Mouse (Mus musculus) thymus, postnatal 25 days (tissue): Measurements from ENCODE around the gene Fam131c.

Source experiments
- DNase-seq: peaks from one replicate; pipeline ENCODE4 v3.0.0; 2022

The Fam131c gene

GRCm38 (mm10) chr4:141367997-141368791, at the start of gene Fam131c:
Fam131c (plus strand) TSS chr4:141368220.
- peak; percentile 8 for DNase-seq

GRCm38 (mm10) chr4:141322526-141322925, 45.5 kb upstream of the Fam131c start:
- no peak for DNase-seq

DNA sequence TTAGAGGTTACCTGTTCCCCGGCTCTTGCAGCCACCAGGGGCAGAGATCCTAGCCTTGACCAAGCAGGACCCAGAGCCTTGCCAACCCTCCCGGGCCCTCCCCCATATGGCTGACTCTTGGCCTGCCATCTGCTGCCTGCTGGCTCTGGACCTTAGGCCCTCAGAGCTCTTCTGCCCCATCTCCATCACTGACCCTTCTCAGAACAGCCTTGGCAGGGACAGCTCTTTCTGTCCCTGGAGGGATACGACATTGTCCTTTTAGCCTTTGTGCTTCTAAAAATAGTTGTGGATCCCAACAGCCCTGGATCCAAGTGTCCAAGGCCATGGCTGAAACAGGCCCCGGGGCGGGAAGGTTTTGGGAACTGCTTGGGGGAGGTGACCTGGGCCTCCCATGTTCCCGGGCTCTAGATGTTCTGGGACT, 43.2 kb upstream of the Fam131c start:
- no peak for DNase-seq

DNA sequence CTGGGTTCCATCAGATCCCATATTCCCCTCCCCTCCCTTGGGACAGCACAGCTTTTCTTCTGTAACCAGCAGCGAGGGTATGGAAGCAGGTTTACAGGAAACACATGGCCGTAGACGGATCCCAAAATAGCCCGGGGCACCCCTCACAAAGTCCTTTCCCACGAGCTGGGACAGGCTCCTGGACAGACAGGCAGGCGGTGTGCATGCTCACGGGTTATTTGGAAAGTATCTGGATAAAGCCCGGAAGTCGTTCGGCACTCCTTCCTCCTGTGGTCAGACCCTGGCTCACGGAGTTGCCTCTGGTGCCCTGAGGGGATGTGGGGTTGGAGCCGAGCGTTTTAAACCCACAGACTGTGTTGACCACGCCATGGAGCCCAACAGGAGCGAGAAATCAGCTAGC, 42.4 kb upstream of the Fam131c start:
- DNase-seq, result no peak

DNA sequence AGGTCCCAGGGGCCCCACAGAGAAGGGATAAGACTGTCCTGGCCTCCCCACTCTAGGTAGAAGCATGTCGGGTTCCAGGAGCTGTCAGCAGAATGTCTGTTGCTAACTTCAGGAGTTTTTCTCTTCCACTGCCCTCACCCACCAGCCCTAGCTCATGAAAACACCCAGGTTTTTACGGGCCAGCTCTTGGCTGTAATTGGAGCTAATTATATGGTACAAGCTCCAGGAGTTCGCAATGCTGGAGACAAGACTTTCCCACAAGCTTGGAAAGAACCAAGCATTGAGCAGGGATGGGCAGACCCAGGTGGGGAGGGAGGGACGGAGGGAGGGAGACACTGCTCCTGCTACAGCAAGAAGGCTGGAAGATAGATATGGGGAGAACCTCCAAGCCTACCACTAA, 40.9 kb upstream of the Fam131c start:
- DNase-seq, result no peak

GRCm38 (mm10) chr4:141328742-141329141, 39.3 kb upstream of the Fam131c start:
- no peak for DNase-seq

GRCm38 (mm10) chr4:141329968-141330367, 38.1 kb upstream of the Fam131c start:
- DNase-seq, result no peak

DNA sequence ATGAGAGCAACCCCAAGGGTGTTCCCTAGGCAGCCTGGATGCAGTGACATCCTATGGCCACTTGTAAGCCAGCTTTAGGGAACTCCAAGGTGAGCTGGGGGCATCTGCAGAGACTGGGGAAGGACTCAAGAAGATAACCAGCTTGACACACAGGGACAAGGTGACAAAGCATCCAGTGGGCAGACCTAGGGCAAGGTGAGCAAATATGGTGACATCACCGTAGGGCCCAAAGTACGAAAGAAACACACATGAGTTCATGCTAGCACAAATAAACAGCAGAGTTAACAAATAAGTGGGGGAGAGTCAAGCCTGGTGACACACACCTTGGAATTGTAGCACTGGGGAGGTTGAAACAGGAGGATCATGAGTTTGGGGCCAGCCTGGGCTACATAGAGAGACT, 36.6 kb upstream of the Fam131c start:
- DNase-seq, result no peak

GRCm38 (mm10) chr4:141332258-141332657, 35.8 kb upstream of the Fam131c start:
- DNase-seq, result no peak

- DNase-seq, result no peak
Measured at GRCm38 (mm10) chr4:141334695-141335094, 33.3 kb upstream of the Fam131c start.

GRCm38 (mm10) chr4:141335263-141335796, 32.7 kb upstream of the Fam131c start:
- no peak for DNase-seq

- DNase-seq, result no peak
Measured at GRCm38 (mm10) chr4:141336196-141336595, 31.8 kb upstream of the Fam131c start.

- no peak for DNase-seq
Measured at GRCm38 (mm10) chr4:141337986-141338385, 30.0 kb upstream of the Fam131c start.

DNA sequence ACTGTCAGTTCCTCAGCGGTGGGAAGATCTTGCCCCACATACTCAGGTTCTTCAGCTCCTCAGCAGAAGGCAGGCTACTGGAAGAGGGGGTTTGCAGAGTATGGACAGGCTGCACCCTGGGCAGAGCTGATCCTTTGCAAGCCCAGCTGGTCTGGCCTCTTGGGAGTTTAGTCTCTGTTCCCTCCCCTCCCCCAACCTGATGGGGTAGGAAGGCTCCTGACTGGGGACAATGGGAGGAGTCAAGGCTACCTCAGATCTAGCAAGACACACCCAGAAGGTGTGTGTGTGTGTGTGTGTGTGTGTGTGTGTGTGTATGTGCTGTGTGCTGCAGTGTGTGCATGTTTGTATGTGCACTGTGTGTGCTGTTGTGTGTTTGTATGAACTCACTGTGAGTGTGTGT, 29.2 kb upstream of the Fam131c start:
- DNase-seq, result no peak

DNA sequence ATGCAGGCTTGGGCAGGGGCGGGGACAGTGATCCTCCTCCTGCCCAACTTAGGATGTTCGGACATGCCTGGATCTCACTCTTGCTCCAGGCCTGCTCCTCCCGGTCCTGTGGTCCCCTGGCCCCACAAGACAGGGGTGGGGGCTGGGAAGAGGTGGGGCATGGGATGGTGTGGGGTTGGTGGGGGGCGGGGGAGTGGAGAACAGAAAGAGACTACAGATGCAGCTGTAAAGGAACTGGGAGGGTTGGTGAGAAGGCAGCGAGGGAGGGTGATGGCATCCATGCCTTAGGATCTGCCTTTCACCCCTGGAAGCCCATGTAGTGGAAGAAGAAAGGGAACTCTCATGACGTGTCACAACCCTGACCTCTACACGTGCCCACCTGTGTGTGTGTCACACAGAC, 26.5 kb upstream of the Fam131c start:
- DNase-seq, result no peak

- DNase-seq, result no peak
Measured at GRCm38 (mm10) chr4:141343515-141343914, 24.5 kb upstream of the Fam131c start.

DNA sequence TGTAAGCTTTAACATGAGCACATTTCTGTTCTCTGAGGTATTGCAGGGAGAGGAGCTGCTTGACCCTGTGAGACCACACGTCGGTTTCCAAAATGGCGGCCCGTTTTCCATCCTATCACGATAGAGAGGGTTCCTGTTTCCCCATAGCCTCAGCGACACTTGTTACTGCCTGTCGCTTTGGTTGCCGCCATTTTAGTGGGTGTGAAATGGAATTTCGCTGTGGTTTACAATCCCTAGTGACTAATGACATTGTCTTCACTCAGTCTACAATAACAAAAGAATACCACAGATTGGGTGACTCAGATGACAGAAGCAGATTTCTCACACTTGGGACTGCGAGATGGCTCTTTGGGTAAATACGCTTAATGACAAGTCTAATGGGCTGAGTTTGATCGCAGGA, 22.8 kb upstream of the Fam131c start:
- DNase-seq, result no peak

GRCm38 (mm10) chr4:141347365-141347797, 20.6 kb upstream of the Fam131c start:
- DNase-seq, result no peak

- DNase-seq, result no peak
Measured at GRCm38 (mm10) chr4:141348616-141349015, 19.4 kb upstream of the Fam131c start.

- no peak for DNase-seq
Measured at GRCm38 (mm10) chr4:141350015-141350414, 18.0 kb upstream of the Fam131c start.

GRCm38 (mm10) chr4:141351972-141352371, 16.0 kb upstream of the Fam131c start:
- DNase-seq, result no peak

DNA sequence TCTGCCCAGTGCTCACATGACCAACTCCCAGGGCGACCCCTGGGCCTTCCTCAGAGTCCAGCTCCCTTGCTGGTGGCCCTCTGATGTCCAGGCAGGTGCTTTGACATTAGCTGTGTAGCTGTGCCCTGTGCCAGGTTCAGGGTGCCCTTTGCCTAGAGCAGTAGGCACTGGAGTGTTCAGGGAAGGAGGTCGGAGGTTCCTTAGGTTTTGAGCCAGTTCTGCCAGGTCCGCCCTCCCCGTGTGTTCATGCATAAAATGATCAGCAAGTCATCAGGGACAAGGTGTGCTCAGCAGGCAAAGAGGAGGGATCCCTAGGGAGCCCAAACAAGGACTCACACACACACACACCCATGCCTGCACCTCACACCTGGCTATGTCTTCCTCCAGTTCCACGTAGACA, 15.0 kb upstream of the Fam131c start:
- DNase-seq, result no peak

GRCm38 (mm10) chr4:141353868-141354267, 14.2 kb upstream of the Fam131c start:
- DNase-seq, result no peak

DNA sequence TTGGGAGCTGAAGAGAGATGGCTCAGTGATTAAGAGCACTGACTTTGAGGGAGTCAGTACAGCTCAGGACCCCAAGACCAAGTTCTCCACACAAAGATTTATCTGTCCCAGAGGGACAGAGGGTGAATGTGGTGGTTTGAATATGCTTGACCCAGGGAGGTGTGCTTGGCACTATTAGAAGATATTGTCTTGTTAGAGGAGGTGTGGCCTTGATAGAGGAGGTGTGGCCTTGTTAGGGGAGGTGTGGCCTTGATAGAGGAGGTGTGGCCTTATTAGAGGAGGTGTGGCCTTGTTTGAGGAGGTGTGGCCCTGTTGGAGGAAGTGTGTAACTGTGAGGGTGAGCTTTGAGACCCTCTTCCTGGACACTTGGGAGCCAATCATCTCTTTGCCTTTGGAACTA, 10.2 kb upstream of the Fam131c start:
- DNase-seq, result no peak

DNA sequence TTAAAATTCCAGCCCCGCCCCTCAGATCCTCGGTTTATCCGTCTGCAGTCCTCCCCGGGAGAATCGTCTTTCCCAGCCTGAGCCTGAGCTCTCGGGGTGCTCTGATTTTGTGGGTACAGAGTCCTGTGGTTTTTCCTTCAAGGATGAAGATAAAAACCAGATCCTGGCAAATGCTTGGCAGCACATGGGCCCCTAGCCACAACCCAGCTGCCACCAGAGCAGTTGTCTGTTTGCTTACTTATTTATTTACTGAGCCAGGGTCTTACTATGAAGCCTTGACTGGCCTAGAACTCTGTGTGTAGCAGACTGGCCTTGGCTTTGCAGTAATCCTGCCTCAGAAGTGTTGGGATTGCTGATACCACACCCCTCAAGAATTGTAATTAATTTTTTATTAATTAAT, 8.8 kb upstream of the Fam131c start:
- DNase-seq, result no peak
